Mouse (Mus musculus) thymus, adult 2 months (tissue): ENCODE results near the gene 4930544D05Rik.

Experiments
- CTCF ChIP-seq: fragments of 200-500 bp; IDR thresholded peaks from 2 replicates; pipeline ENCODE4 v1.5.1; 2012; ENCODE audit warnings: mild to moderate bottlenecking, control low read depth, low read length, moderate library complexity, borderline replicate concordance; ENCODE audit not compliant: control insufficient read depth, poor library complexity, insufficient read depth; ENCODE audit errors: extremely low read depth
- POLR2A ChIP-seq: fragments of 200-500 bp; IDR thresholded peaks from 2 replicates; pipeline ENCODE4 v1.6.1; 2012; ENCODE audit warnings: mild to moderate bottlenecking, low read length, control low read depth, moderate library complexity; ENCODE audit not compliant: control insufficient read depth, poor library complexity, insufficient read depth; ENCODE audit errors: extremely low read depth

GRCm38 (mm10) chr11:70638714-70639278, 23.1 kb downstream of the 4930544D05Rik start, which contains the start of gene Gp1ba:
- TF ChIP-seq POLR2A (no peak), CTCF (no peak)
